Mouse (Mus musculus) effector memory CD4-positive, alpha-beta T cell, adult 7 months (primary cell): ENCODE results near the gene Mlycd. TPM values are rescaled to one million over a fixed set of nuclear protein-coding genes. Genes with fewer than 3 reads are reported as not detected.

Source experiments
- polyA plus RNA-seq: library from polyadenylated mRNA; unstranded; fragments of 100-300 nt; shearing (Covaris generic); gene quantifications from one replicate; pipeline ENCODE4 v1.2.1, GENCODE M21; 2017

The Mlycd gene
- polyA plus RNA-seq = 16.8 TPM

GRCm38 (mm10) chr8:119394524-119395026, at the start of gene Mlycd:
TSS of gene Mlycd (plus strand) at chr8:119394878.

GRCm38 (mm10) chr8:119433582-119434174, 39.0 kb downstream of the Mlycd start, which contains the start of gene Osgin1:
TSS of gene Osgin1 (plus strand) at chr8:119434124.

DNA sequence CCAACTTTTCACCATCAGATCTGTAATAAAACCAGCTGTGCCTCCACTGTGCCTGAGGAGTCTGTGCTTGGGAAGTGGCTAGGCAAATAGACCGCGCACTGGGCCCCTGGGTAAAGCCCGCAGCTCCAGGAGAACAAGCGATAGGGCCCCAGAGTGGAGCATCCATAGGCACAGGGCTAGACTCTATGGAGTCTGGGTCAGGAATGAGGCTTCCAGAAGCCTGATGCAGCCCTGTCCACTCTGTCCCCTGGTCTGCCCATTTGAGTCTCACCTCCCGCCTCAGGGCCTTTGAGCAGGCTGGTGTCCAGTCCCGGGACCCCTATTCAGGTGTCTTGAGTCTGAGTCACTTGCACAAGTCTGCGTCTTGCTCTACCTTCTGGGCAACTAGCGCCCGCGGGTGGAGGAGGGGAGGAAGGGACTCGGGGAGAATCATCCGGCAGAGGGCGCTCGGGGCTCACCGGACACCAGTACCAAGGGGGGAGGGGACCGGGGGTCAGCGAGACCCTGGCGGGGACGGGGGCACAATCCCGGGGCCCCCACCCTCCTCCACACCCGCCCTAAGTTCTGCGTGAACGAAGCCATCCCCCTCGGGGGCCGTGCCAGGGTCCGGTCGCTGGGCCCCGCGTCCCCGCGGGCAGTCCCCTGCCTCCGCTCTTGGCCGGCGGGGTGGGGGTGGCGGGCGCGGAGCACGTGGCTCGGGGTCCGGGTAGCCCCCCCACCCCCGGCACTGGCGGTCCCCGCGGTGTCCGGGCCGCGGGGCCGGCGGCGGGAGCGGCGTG, 51.7 kb downstream of the Mlycd start, which contains the start of gene Necab2:
Gene Necab2, plus strand, starts transcription at position 509 of the 779 bp plus-strand sequence.

Other genes with a start within 250 kb of the Mlycd start
- 76.1 TPM for gene Hsbp1, start 50.4 kb upstream of the Mlycd start, polyA plus RNA-seq
- gene Osgin1, start 39.2 kb downstream of the Mlycd start, polyA plus RNA-seq = 7.0 TPM
- not detected for gene Necab2, start 51.8 kb downstream of the Mlycd start, polyA plus RNA-seq
- gene Slc38a8, start 106.8 kb downstream of the Mlycd start, polyA plus RNA-seq = not detected
- gene Mbtps1, start 163.9 kb downstream of the Mlycd start, polyA plus RNA-seq = 65.0 TPM
- gene Hsdl1, start 180.3 kb downstream of the Mlycd start, polyA plus RNA-seq = 60.7 TPM
- gene Dnaaf1, start 180.4 kb downstream of the Mlycd start, polyA plus RNA-seq = not detected
- 19.6 TPM for gene Taf1c, start 210.3 kb downstream of the Mlycd start, polyA plus RNA-seq
- gene Adad2, start 217.9 kb downstream of the Mlycd start, polyA plus RNA-seq = 0.26 TPM
- gene Kcng4, start 240.8 kb downstream of the Mlycd start, polyA plus RNA-seq = not detected